Mouse (Mus musculus) bone marrow, adult 2 months (tissue): ENCODE data around the gene Ttll8.

Experiments used
- CTCF ChIP-seq: fragments of 200-500 bp; IDR thresholded peaks from 2 replicates; pipeline ENCODE4 v1.5.1; 2011; ENCODE audit warnings: low read length, control low read depth; ENCODE audit not compliant: control insufficient read depth, insufficient read depth
- POLR2A ChIP-seq: fragments of 200-500 bp; IDR thresholded peaks from 2 replicates; pipeline ENCODE4 v1.6.1; 2011; ENCODE audit warnings: low read depth, mild to moderate bottlenecking, control low read depth, low read length, borderline replicate concordance; ENCODE audit not compliant: control insufficient read depth

GRCm38 (mm10) chr15:88972300-88972699, 18.1 kb upstream of the Ttll8 start:
- TF ChIP-seq POLR2A (no peak), CTCF (no peak)
